Mouse (Mus musculus) liver, adult (tissue): Measurements from ENCODE around the gene Plp1.

Experiments used
- GATA4 ChIP-seq: IDR thresholded peaks from 2 replicates; pipeline ENCODE4 v1.6.1; 2014; ENCODE audit warnings: mild to moderate bottlenecking, low read length; ENCODE audit not compliant: insufficient replicate concordance

Plp1 gene

GRCm38 (mm10) chrX:136822371-136822770, at the start of gene Plp1:
TSS of gene Plp1 (plus strand) at chrX:136822671.
- no peak for TF ChIP-seq GATA4

DNA sequence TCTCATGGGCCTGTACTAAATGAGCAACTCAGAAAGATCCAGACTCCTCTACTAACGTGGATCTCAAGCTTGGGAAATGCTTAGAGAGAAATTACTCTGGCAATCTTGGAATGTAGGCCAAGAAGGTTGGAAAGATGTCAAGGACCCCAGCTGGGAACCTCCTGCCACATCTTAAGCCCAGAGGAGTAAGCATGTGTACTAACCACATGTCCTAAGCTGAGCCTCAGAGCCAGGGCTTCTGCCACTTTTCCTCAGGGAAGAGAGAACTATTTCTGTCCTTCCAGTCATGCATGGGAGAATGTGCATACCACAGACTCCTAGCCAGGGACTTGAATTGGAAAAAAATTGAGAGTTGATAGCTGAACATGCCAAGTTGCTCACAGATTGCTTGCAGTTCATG, 49.4 kb upstream of the Plp1 start:
- no peak for TF ChIP-seq GATA4

DNA sequence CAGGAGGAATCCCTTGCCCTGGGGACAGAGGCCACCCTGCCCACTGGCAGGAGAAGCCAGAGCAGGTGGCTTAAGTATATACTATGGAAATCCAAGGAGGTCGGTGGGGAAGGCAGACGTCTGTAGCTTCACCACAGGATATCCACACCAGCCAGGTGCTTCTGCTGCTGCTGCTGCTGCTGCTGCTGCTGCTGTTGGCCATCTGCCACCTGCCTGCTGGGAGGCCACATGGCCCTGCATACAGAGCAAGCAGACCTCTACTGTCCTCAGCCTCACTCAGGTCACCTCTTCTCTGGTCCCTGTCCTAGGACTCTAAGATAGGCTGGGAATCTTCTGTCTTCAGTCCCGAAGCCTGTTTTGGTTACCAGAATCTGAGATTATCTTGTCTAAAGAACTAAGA, 44.4 kb upstream of the Plp1 start:
- no peak for TF ChIP-seq GATA4

DNA sequence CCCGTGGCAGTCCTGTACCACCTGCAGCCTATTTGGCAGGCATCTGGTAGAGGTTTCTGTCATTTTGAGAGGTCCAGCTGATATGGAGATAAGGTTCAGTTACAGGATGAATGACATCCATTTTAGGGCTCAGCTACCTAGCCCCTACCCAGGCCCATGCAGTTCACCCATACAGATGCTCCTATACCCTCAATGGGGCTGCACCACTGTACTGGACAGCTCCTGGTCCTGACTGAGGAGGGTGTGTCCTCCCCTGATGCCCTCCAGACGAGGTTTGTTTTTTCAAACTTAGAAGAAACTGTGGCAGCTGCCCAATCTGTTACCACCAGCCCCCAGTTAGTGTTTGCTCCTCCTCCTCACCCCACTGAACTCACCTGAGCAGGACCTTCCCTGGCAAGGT, 43.2 kb upstream of the Plp1 start:
- TF ChIP-seq GATA4 = no peak

GRCm38 (mm10) chrX:136780041-136780440, 42.4 kb upstream of the Plp1 start, which contains the start of gene Glra4:
TSS of gene Glra4 (minus strand) at chrX:136780141.
- no peak for TF ChIP-seq GATA4

GRCm38 (mm10) chrX:136789446-136789845, 33.0 kb upstream of the Plp1 start:
- no peak for TF ChIP-seq GATA4

DNA sequence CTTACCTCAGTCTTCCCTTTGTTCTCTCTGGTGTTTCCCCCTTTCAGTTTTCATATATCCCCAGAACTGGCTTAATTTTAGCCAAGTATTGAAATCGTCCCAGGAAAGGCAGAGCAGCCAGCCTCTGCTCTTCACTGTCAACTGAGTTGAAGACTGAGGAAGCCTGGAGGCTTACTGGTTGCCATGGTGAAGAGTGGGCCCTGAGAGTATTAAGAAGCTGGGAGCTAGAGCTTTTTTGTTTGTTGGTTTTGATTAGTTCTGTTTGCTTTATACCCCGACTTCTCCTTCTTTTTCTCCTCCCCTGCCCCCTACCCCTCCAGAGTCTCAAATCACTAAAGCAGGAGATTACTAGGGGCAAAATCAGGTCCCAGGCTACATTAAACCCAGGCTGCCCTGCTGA, 25.2 kb upstream of the Plp1 start:
- no peak for TF ChIP-seq GATA4

GRCm38 (mm10) chrX:136819752-136820151, 2.7 kb upstream of the Plp1 start:
- no peak for TF ChIP-seq GATA4

GRCm38 (mm10) chrX:136820250-136820649, 2.2 kb upstream of the Plp1 start:
- no peak for TF ChIP-seq GATA4

DNA sequence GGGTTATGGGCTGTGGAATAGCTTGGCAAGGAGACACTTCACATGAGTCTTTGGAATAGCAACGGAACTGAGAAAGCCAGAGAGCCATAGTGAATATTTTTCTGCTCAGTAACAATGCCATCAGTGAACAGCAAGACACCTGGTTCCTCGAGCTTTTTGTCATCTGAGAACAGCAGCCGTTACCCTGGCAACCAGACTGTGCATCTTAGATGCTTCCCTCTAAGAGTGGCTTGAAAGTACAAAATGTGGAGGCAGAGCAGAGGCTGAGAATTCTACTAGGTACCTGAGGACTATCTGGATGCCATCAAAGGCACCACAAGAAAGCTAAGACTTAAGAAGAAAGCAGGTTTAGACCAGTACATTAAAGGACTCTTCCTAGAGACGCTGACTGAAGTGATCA, 2.5 kb downstream of the Plp1 start:
- no peak for TF ChIP-seq GATA4

DNA sequence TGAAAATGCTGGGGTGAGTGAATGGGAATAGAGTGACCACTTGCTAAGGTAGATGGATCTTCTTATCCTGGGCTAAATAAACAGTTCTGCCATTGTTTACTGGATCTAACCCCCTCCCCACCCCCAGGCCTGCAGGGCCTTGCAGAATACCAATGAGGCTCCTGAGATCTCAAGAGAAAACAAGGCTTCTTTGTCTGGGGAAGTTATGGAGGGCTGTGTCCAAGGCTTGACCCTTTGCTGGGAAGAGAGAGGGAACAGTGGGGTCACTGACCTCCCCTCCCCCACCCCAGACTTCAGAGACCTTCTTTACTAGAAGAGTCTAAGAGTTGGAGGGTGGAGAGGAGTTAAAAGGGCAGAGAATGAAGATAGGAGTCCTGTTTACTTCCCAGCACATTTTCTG, 6.1 kb downstream of the Plp1 start:
- TF ChIP-seq GATA4 = no peak

DNA sequence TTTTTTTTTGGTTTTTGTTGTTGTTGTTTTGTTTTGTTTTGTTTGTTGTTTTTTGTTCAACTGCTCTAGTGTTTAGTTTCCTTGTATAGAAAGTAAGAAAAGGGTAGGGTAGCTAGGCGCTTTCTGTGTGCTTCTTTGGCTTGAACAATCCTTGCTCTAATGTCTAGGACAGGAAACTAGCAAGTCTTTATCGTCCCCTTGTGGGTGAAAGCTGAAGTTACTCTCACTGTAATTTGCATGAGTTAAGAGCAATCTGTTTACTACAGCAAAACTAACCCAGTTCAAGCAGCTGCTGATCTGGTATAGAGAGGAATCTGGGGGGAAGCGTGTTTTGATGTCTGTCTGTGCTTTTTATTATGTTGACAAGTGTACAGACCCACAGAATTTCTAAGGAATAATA, 27.8 kb downstream of the Plp1 start:
- no peak for TF ChIP-seq GATA4

DNA sequence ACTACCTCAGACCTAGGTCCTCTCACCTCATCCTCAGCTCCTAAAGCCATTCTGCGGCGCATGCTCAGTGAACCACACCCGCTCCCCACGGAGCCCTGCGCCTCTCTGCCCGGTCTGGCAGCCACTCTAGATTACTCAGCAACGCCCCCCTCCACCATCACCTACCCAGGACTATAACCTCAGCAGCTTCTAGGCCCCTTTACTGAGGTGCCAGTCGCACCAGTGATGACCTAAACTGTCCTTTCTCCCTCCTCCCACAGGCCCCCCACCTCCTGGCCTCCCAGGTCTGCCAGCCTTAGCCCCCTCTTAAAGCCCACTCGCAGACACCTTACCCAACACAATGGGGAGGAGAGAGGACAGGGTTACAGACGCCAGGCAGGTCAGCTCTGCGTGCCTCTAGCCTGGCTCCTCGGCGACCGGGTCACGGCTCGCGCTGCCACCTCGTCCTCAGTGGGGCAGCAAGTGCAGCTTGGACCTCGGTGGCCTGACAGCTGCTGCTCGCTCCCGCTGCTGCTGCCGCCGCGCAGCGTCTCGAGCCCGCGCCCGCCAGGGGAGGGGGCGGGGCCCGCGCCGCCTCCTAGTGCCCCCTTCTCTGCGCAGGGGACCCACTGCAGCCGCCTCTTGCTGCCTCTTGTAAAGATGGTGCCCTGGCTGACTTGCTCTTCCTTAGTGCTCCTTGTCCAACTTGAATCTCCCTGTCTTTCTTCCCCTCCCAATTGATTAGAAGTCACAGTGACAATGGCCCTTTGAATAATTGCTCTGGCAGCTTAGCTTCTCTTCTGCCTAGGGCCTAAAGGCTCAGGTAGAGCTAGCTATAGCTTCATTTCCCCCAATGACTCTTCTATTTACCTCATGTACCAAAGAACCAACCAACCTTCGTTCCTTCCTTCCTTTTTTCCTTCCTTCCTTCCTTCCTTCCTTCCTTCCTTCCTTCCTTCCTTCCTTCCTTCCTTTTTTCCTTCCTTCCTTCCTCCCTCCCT, 45.9 kb downstream of the Plp1 start, which contains the start of gene Rab9b:
Rab9b (minus strand) TSS at position 695 of the 980 bp plus-strand sequence.
- no peak for TF ChIP-seq GATA4
